Mouse (Mus musculus) ES-Bruce4 (cell line): ENCODE data around the gene Gpr156. TPM values are rescaled to one million over a fixed set of nuclear protein-coding genes. Genes with fewer than 3 reads are reported as not detected.
A peak's percentile ranks its signal among the peaks of the same experiment; 100 is the strongest.

Source experiments
- H3K27ac ChIP-seq: 2 replicates; pipeline ENCODE4 v1.5.1; 2012; ENCODE audit warnings: low read length, inconsistent platforms; ENCODE audit not compliant: insufficient read depth
- H3K27me3 ChIP-seq: 2 replicates; pipeline ENCODE4 v1.6.1; 2012; ENCODE audit warnings: mild to moderate bottlenecking, low read length, inconsistent platforms; ENCODE audit not compliant: control insufficient read depth, poor library complexity, insufficient read depth, severe bottlenecking
- H3K36me3 ChIP-seq: 2 replicates; pipeline ENCODE4 v1.6.1; 2012; ENCODE audit warnings: inconsistent platforms, mild to moderate bottlenecking, low read length, moderate library complexity; ENCODE audit not compliant: control insufficient read depth, poor library complexity, insufficient read depth, severe bottlenecking
- H3K4me1 ChIP-seq: one replicate; pipeline ENCODE4 v1.8.1; 2011; ENCODE audit warnings: low read length; ENCODE audit not compliant: control insufficient read depth, insufficient read depth
- H3K4me3 ChIP-seq: 2 replicates; pipeline ENCODE4 v1.5.1; 2011; ENCODE audit warnings: low read depth, mild to moderate bottlenecking, low read length
- H3K9ac ChIP-seq: 2 replicates; pipeline ENCODE4 v1.6.1; 2012; ENCODE audit warnings: low read depth, mild to moderate bottlenecking, inconsistent platforms; ENCODE audit not compliant: poor library complexity, severe bottlenecking
- H3K9me3 ChIP-seq: replicated peaks from 2 replicates; pipeline ENCODE4 v1.6.1; 2012; ENCODE audit warnings: mild to moderate bottlenecking, low read length, inconsistent platforms; ENCODE audit not compliant: control insufficient read depth, poor library complexity, insufficient read depth, severe bottlenecking
- CTCF ChIP-seq: IDR thresholded peaks from one replicate; pipeline ENCODE4 v1.8.1; 2011; ENCODE audit warnings: low read depth, low read length
- EP300 ChIP-seq: IDR thresholded peaks from 2 replicates; pipeline ENCODE4 v1.6.1; 2011; ENCODE audit warnings: low read depth, low read length; ENCODE audit not compliant: insufficient read depth
- POLR2A ChIP-seq: IDR thresholded peaks from one replicate; pipeline ENCODE4 v1.8.1; 2011; ENCODE audit warnings: low read length; ENCODE audit not compliant: insufficient read depth
- polyA plus RNA-seq: library from polyadenylated mRNA; stranded (reverse); fragments of >200 nt; gene quantifications from 2 replicates; pipeline ENCODE4 v1.2.4, GENCODE M21; 2011; ENCODE audit warnings: low read depth; ENCODE audit not compliant: missing spikeins, insufficient read depth, insufficient read length

Gene Gpr156
- polyA plus RNA-seq, 1 experiment, result not detected

- Histone ChIP-seq H3K9me3 (no peaks in the 10 kb centered on the region), H3K4me3 (no peak overlapping the region), H3K4me1 (no peaks in the 10 kb centered on the region), H3K9ac (no peak overlapping the region), H3K36me3 (no peaks in the 10 kb centered on the region), H3K27me3 (no peaks in the 10 kb centered on the region), H3K27ac (no peak overlapping the region)
- TF ChIP-seq POLR2A (no peak), CTCF (no peak), EP300 (no peak)
Measured at GRCm38 (mm10) chr16:38009041-38009825, 92.9 kb downstream of the Gpr156 start.

- no peaks in the 10 kb centered on the region for H3K4me1 ChIP-seq
- TF ChIP-seq POLR2A (no peak), CTCF (no peak), EP300 (no peak)
- H3K36me3 ChIP-seq, result no peaks in the 10 kb centered on the region
- no peaks in the 10 kb centered on the region for H3K27me3 ChIP-seq
- no peak overlapping the region for H3K4me3 ChIP-seq
- no peak overlapping the region for H3K27ac ChIP-seq
- no peak overlapping the region for H3K9ac ChIP-seq
- no peaks in the 10 kb centered on the region for H3K9me3 ChIP-seq
Measured at GRCm38 (mm10) chr16:38011486-38011885, 95.2 kb downstream of the Gpr156 start.

GRCm38 (mm10) chr16:38012382-38012781, 96.1 kb downstream of the Gpr156 start:
- TF ChIP-seq POLR2A (no peak), EP300 (peak; percentile 33; the same call in 1 of the 2 replicates), CTCF (no peak)
- Histone ChIP-seq H3K4me1 (no peaks in the 10 kb centered on the region), H3K9me3 (no peaks in the 10 kb centered on the region), H3K4me3 (no peak overlapping the region), H3K27me3 (no peaks in the 10 kb centered on the region), H3K9ac (no peak overlapping the region), H3K36me3 (no peaks in the 10 kb centered on the region), H3K27ac (no peak overlapping the region)

GRCm38 (mm10) chr16:38012891-38013290, 96.6 kb downstream of the Gpr156 start:
- no peak overlapping the region for H3K4me3 ChIP-seq
- no peak overlapping the region for H3K9ac ChIP-seq
- H3K4me1 ChIP-seq, result no peaks in the 10 kb centered on the region
- no peaks in the 10 kb centered on the region for H3K36me3 ChIP-seq
- TF ChIP-seq EP300, result no peak
- no peak for TF ChIP-seq CTCF
- no peak for TF ChIP-seq POLR2A
- H3K9me3 ChIP-seq, result no peaks in the 10 kb centered on the region
- H3K27me3 ChIP-seq, result no peaks in the 10 kb centered on the region
- H3K27ac ChIP-seq, result no peak overlapping the region

- Histone ChIP-seq H3K9ac (no peak overlapping the region), H3K27me3 (no peaks in the 10 kb centered on the region), H3K4me3 (no peak overlapping the region), H3K36me3 (no peaks in the 10 kb centered on the region), H3K27ac (no peak overlapping the region), H3K9me3 (no peaks in the 10 kb centered on the region), H3K4me1 (no peaks in the 10 kb centered on the region)
- TF ChIP-seq EP300 (no peak), CTCF (no peak), POLR2A (no peak)
Measured at GRCm38 (mm10) chr16:38014951-38015350, 98.7 kb downstream of the Gpr156 start.

GRCm38 (mm10) chr16:38016928-38017524, 100.7 kb downstream of the Gpr156 start:
- TF ChIP-seq EP300, result no peak
- TF ChIP-seq POLR2A, result no peak
- TF ChIP-seq CTCF, result no peak
- Histone ChIP-seq H3K36me3 (no peaks in the 10 kb centered on the region), H3K9me3 (no peaks in the 10 kb centered on the region), H3K4me1 (no peaks in the 10 kb centered on the region), H3K27me3 (no peaks in the 10 kb centered on the region), H3K4me3 (no peak overlapping the region), H3K27ac (no peak overlapping the region), H3K9ac (no peak overlapping the region)
